Mouse (Mus musculus): ENCODE measurements around the gene Jazf1.
A peak's percentile ranks its signal among the peaks of the same experiment; 100 is the strongest.

The Jazf1 gene

DNA sequence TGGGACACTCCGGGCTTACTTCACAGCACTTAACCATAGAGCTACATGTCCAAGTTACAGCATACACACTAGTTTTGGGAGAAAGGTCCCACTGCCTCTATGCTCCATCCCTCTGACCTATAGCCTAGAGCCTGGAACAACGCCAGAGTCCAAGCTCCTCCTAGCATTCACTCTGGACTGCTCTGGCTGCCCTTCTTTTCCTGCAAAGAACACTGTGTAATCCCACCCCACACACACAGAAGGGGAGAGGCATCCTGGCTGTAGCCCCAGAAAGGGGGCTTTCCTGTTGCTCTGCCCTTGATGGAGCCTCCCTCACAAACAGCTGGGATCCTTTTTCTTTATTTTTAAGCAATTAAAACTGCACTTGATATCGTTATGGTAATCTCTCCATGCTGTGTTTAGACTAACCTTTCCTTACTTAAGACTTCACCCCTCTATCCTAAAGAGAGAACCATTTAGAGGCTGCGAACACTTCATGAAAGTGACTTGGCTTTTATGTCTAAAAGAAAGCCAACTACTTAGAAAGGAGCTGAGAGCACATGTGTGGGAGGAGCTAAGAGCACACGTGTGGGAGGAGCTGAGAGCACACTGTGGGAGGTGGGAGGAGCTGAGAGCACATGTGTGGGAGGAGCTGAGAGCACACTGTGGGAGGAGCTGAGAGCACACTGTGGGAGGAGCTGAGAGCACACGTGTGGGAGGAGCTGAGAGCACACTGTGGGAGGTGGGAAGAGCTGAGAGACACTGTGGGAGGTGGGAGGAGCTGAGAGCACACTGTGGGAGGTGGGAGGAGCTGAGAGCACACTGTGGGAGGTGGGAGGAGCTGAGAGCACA is 106.6 kb downstream of the Jazf1 start:
- DNase-seq (ENCODE audit: low read depth, low spot score), result peak; percentile 50

DNA sequence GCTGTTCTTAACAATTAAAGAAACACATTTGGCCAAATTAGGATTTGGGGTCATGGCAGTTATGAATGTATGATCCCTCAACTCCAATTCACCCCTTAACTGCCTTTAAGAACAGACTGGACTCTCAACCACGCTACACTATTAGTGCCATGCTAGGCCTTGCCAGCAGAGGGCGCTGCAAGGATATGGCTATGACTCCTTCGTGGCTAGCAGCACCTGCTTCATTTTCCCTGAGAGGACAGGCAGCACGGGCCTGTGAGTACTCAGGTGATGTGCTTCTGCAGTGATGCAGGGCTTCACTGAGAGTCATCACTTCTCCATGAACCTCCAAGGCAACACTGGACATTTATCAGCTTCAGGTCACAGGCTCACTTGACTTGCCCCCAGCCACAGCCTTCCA is 110.7 kb downstream of the Jazf1 start:
- peak; percentile 85 for DNase-seq (ENCODE audit: low read depth, low spot score)

DNA sequence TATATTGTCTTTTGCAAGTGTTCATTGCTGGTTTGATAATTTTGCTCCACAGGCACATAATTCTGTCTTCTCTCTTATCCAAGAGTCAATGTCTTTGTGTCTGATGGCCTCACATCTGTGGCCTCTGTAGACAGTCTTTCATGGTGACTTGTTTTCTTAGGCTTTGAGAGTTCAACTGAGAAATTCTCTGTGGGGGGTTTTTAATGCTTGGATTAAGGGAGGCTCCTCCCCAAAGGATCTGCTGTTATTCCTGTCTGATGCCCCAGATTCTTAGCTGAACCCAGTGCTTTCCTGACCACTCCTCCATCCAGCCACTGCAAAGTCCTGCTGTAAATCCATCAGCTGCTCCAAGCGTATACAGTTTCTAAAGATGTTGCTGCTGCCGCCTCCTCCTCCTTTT is 112.3 kb downstream of the Jazf1 start:
- no peak for DNase-seq (ENCODE audit: low read depth, low spot score)

DNA sequence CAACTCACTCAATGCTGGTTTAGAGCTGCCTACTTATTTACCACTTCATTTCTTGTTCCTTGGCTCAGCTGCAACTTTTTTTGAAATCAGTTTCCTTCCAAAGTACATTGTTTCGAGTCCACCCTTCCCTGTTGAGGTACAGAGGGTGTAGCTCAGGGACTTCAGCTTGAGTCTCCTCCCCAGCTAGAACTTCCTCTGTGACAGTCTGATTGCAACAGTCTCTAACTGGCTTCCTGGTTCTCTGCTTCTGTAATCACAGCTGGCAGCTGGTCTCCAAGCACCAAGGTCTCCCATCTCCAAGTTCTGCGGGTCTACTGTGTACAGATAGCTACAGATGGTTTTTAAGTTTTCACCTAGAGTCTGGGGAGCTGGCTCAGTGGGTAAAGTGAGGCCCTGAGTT is 113.1 kb downstream of the Jazf1 start:
- DNase-seq (ENCODE audit: low read depth, low spot score), result no peak

DNA sequence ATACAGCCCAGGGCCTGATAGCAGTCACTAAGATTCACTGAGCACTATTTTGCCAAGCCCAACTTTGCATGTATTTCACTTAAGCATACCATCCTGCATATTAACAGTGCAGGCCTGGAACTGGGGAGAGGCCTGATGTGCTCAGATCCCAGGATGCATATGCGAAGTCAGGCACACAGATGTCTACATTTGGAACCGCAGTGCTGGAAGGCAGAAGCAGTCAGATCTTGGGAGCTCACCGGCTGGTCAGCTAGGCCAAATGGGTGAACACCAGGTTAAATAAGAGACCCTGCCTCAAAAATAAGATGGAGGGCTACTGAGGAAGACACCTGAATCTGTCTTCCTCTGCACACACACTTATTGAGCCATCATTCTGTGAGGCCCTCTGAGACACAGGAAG is 113.6 kb downstream of the Jazf1 start:
- DNase-seq (ENCODE audit: low read depth, low spot score), result no peak

DNA sequence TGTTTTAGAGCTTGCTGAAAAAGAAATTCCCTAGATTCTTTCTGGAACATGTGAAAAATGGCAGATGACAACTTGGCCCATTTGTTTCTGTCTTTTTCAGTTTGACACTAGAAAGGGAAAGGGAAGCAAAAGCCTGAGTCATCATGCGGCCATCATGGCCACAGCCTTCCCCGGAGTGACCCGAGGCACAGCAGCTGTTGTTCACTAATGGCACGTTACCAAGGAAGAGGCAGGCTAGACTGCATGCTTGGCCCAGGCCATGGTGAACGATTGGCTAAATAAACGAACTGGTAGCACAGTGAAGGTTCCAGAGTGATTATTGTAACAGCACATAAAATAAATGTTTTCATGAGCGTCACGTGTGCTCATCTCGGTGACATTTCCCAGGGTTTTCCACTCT is 114.0 kb downstream of the Jazf1 start:
- DNase-seq (ENCODE audit: low read depth, low spot score), result peak; percentile 49

DNA sequence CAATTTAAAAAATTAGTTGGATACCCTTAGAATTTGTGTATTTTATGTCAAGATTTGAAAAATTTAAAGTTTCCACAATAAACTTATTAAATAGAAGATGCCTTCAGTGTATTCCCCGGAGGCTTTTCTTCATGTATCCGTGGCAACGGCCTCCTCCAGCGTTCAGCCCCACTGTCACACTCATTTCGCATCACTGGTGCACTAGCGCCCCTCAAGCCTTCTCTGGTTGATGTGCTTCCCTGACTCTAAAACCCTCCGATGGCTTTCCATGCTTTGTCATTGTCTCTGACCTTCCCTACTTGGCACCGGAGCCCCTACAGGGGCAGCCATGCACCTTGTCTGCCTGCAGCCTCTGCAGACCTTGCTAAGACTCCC is 115.9 kb downstream of the Jazf1 start:
- no peak for DNase-seq (ENCODE audit: low read depth, low spot score)

DNA sequence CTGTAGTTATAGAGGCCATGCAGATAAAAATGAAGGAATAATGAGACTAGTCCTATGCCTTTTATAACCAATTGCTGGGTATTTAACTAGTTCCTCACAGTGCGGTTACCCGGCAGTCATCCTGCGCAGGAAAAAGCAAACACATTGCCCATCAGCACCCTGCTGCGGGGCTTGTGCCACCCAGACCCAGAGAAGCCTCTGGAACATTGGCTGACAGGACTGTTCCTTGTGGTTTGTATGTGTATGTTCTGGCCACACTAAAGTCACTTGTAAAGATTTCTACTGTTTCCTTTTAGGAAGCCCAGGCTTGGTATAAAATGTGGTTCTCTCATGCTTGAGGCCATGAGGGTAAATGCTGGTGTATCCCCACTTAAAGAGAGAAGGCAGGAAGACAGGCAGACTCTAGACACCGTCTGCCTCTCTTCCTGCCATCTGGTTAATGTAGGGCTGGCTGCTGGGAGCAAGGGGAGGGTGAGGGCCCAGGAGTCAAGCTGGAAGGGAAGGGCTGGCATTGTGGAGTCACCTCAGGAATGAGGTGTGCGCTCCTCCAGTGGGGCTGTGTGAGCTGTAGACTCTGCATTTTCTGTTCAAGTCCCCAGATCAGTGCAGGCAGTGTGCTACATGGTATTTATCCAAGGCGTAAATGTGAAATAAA is 116.4 kb downstream of the Jazf1 start:
- DNase-seq (ENCODE audit: low read depth, low spot score), result no peak

DNA sequence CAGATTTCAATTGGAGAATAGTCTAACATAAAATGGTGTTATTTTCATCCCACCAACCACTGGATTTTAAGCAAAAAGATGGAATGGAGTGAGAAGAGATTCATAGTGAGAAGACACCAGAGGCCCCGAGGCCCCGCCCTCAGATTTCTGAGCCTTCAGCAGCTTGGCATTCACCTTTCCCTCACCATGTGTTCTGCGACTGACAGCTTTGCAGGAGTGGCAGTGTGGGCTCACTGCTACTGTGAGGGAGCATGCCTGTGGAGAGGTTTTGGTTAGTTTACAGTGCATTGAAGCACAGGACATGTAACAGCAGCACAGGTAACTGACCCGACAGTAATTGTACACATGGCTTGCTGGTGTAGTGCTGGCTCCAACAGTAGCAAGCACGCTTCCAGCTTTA is 118.1 kb downstream of the Jazf1 start:
- peak; percentile 62 for DNase-seq (ENCODE audit: low read depth, low spot score)

DNA sequence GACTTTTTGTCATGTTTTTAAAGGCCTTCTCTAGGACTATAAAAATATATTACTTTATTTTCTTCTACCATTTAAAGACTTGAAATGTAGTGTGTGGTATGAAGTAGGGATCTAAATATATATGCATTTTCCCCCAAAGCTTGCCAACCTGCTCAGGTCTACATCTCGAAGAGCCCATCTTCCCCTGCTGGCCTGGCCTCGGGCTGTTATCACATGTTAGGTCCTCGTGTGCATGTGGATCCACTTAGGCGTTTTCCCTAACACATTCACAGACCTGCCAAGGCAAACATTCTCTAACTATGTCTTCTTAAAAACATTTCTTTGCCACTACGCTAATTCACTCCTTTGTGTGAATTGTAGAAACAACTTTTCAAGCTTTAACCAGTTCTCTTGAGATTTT is 125.9 kb downstream of the Jazf1 start:
- no peak for DNase-seq (ENCODE audit: low read depth, low spot score)

DNA sequence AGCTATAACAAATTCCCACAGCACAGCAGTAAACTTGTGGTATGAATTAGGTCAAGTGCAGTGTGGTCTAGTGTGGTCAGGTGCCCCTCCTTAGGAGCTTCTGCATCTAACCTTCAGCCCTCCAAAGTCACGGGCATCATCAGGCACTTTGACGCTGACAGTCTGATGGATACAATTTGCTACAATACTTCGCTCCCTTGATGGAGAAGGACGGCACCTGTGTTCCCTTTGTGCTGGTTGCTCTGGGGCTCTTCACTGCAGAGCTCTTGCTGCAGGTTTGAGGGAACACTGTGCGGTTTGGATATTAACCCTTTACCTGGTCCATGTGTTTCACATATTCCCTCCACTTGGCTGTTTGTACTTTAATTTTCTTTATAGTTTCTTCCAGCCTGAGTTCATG is 126.3 kb downstream of the Jazf1 start:
- no peak for DNase-seq (ENCODE audit: low read depth, low spot score)

DNA sequence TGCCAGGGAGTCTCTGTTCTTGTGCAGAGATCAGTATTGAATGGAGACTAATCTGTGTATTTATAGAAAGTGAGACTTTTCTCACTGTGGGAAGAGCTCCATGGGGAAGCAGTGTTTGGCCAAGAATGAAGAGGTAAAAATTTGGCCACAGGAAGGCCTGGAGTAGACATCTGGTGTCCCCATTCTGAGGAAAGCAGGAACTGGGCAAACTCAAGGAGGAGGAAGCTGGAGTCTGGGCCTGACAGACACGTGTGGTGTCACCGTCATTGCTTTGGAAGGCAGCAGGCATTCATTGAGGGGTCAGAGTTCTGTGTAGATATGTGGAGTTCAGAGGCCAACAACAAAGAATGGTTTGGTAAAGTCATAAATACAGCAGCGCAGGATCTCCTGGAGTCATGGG is 130.5 kb downstream of the Jazf1 start:
- peak; percentile 87 for DNase-seq (ENCODE audit: low read depth, low spot score)

DNA sequence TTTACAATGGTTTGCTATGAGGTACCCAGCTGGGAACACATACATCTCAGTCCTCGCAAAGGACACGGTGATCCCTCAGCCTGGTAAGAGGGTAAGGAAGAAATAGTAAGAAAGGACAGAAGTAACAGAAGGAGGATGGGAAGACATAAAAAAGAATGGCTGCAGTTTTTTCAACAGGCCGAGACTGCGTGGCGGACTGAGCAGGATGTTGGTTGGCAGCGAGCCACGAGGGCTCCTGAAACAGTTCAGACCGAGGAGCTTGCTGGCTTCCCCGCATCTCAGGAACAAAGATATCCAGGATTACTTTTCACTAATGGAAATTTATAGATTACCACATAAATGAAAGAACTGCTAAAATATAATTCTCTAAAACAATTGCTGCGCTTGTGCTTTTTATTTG is 131.4 kb downstream of the Jazf1 start:
- DNase-seq (ENCODE audit: low read depth, low spot score), result peak; percentile 65

DNA sequence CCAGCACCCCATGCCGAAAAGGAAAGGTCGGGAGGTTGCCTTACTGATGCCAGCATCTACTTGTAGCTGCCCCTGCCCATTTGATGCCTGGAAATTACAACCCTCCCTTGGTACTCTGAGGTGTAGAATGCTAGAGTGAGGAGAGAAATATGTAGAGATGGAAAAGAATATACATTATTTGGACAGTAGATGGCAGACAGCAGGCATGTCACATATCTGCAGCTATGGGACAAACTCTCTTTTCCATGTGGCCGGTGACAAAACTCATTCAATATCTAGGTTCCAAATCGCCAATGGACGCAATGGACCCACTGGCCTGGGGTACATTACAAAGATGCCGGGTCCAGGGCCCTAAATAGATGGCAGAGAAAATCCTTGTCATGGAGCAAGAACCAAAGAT is 134.4 kb downstream of the Jazf1 start:
- DNase-seq (ENCODE audit: low read depth, low spot score), result no peak

DNA sequence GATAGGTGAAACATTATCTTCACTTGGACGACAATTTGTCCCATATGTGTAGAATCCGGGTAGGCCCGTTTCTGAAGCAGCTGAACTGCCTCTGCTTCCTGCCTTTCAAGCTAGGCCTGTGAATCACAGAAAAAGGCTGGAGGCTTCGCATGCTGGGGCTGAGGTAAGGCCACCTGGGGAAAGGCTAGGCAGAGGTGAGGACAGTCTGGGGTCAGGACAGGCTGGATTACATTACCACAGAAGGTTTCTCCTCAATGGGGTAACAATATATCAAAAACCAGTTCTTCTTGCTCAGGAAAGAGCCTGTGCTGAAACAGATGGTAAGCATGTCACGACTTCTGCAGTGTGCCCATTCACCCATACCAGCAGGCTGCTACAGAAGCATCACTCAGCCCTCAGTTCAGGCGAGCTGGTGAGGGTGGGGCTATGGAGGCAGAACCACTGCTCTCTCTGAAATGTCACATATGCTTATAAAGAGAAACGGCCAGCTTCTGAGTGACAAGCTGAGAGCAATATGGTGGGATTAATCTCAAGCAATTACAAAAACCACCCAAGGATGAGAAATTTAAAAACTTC is 135.7 kb downstream of the Jazf1 start:
- DNase-seq (ENCODE audit: low read depth, low spot score), result peak; percentile 72

DNA sequence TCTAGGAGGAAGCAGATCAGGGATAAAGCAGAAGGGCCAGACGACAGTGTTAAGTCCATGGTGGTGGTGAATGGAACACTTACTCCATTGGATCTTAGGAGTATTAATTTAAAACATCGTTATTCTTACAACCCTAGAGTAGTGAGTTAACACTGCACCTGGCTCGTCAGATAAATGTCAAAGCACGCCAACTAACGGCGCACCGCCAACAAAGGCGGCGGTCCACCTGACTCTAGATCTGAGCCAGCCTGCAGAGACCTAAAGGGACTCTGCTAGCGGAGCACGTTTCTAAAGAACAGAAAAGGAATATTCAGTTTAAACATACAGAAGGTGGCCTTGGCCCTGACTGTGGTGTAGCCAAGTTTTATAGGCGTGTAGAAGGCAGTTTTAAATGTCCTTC is 139.1 kb downstream of the Jazf1 start:
- DNase-seq (ENCODE audit: low read depth, low spot score), result peak; percentile 33

DNA sequence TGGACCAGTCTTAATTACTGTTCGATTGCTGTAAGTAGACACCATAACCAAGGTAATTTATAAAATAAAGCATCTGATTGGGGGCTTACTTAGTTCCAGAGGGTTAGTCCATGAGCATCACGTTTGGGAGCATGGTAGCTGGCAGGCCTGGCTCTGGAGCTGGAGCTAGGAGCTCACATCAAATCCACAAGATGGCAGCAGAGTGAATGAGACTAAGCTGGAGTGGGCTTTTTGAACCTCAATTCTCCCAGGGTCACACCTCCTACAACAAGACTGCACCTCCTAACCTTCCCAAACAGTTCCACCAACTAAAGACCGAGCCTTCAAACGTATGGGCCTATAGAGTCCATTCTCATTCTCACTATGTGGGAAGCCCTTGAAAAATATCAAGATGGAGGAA is 141.5 kb downstream of the Jazf1 start:
- peak; percentile 39 for DNase-seq (ENCODE audit: low read depth, low spot score)

DNA sequence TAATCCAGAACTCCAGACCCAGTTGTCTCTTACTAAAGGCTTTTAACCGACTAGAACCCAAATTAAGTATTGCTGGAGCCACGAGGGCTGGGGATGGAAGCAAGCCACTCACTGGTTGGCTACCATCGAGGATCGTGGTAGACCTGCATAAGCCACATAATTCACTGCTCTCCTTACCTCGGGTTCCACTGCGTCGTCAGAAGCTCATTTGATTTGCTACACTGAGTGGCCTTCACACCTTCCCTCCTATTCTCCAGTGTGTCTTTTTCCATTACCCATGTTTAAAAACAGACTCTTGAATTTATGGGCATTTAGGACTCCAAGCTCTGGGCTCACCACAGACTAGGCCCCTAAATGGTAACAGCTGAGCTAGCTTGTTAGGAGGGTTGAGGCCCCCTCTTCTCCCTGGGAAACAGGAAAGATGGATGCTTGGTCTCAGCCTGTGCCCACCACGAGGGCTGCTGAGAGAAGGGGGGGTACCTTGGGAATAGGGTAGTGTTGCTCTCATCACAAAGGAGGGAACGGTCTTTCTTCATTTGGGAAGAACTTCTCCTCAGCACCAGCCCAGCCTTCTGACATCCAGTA is 142.9 kb downstream of the Jazf1 start:
- DNase-seq (ENCODE audit: low read depth, low spot score), result no peak

DNA sequence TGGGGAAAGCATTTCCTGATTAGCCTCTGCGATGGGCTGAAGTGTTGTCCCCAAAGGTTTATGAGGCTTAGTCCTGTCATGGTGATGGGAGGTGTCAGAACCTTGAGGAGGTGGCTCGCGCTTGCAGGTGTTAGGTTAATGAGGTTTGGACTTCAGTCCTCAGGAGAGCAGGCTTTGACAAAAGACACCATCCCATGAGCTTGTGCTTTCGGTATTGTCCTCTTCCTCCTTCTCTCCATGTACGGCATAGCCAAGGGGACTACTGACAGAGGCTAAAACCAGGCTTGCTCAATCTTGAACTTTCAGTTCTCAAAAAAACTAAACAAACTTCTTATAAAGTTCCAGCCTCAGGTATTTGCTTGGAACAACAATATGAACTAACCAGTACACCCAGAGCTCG is 147.2 kb downstream of the Jazf1 start:
- no peak for DNase-seq (ENCODE audit: low read depth, low spot score)

DNA sequence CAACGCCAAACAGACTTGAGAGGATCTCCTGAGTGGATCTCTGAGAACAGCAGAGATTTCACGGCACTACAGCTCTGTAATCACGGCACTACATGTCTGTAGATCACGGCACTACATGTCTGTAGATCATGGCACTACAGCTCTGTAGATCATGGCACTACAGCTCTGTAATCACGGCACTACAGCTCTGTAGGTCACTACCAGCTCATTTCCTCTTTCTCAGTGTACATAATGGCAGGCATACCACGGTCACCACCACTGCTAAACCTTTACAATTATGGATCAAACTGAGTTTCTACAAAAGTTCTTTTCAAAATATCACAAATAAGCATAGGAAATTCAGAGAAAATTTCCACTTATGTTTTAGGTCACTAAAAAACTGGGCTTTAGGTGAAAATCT is 147.7 kb downstream of the Jazf1 start:
- DNase-seq (ENCODE audit: low read depth, low spot score), result no peak

DNA sequence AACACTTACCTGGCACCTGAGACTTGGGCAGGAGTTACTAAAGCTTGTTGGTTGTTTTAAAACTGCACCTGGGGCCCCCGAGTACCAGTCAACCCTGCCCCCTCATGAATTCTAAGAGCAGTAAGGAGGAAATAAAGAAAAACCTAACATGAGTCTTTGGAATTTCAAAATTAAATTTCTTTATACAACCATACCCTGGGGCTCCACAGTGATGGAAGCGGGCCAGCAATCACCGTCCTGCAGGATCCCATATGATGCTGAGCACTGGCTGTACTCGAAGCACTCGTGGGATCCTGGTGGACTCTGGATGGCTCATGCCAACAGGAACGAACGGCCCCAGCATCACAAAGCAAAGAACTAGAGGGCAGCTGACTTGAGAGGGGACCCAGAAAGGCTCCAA is 149.0 kb downstream of the Jazf1 start:
- no peak for DNase-seq (ENCODE audit: low read depth, low spot score)

DNA sequence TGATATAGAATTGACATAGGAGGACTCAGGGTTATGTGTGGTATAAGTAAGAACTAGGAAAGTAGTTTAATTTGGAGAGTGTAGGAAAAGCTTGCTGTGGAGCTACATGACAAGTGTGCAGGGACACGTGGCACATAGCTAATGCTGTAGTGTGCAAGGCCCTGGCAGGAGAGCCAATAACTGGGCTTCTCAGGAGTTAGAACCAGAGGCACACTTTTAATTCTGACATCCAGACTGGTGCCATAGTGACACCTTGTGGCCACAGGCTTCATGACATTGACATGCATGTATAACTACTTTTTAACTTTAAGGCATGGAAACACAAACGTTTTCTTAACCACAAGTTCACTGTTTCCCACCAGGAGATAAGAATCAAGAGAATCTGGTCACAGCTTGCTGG is 149.5 kb downstream of the Jazf1 start:
- DNase-seq (ENCODE audit: low read depth, low spot score), result peak; percentile 84

DNA sequence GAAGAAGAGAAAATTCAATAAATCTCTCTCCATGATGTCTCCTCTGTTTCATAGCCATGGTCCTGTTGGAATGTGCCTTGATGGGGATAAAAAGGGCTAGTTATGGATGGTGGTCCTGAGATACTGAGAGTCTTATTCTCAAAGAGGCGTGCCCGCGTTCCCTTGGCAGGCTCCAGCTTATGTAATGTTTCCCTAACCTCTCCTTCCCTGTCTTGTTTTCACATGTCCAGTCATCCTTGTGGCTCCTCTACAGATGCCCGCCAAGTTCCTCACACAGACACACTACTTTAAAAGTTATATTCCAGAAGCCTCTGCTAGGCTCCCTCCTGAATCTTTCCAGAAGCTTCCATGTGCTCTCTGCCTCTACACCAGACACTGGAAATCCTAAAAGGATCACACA is 151.0 kb downstream of the Jazf1 start:
- DNase-seq (ENCODE audit: low read depth, low spot score), result no peak

Measured in brain, adult 2 months (tissue).